Comparison of ENCODE assay signal across 8 mouse cellular contexts in the genomic region with DNA sequence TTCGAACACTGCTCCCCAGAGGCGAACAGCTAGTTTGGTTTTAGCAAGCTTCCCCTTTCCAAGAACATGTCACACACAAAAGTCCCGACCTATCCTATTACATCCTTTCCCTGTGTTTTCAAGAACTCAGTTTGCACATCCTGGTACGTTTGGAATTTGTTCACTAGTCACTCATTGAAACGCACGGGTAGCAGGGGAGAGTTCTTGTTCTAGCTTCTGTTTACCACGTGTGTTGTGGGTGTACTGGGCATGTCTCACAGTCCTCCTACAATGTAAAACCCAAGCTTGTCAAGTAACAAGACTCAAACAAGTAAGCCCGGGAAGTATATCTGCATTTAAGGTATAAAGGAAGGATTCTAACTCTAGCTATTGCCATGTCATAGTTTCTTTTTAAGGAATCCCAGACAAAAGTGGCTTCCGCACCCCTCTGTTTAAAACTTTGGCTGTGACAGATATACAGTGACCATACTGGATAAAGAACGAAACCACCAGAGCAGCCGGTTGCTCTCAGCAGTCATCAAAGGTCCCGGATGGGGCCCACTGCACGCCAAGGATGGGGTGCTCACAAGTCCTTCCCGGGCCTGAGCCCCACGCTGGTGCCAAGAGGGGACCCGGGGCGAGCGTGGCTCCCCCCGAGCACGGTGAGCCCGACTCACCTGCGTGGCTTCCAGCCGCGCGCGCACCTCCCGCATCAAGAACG. TPM values are rescaled to one million over a fixed set of nuclear protein-coding genes. Genes with fewer than 3 reads are reported as not detected.
DNase-seq lines count a peak whose midpoint lies in the region; ATAC-seq lines count a peak whose summit lies in the region.

No protein-coding gene starts in this region.

- peak overlapping the region; percentile 96 for H3K27ac ChIP-seq in forebrain, embryonic 10.5 days
- peak overlapping the region; percentile 77 for H3K27ac ChIP-seq in hindbrain, embryonic 16.5 days (ENCODE audit: low read depth, low read length)
- H3K27ac ChIP-seq in limb, embryonic 11.5 days (replicated peaks; ENCODE audit: low read depth, low read length), result no peak overlapping the region
- peak overlapping the region; percentile 69 for H3K27ac ChIP-seq in midbrain, embryonic 15.5 days

- peak overlapping the region; percentile 76 for H3K4me2 ChIP-seq in hindbrain, embryonic 16.5 days (ENCODE audit: low read length)
- peak overlapping the region; percentile 49 for H3K4me2 ChIP-seq in limb, embryonic 11.5 days (ENCODE audit: low read depth, severe bottlenecking)
- H3K4me2 ChIP-seq in midbrain, embryonic 15.5 days, result peak overlapping the region; percentile 72

- DNase-seq in right cerebral cortex, adult 18-20 months, result peak; percentile 38
- no peak for DNase-seq in right cerebral cortex, postnatal 4 days
- peak; percentile 65 for DNase-seq in brain, adult 2 months (ENCODE audit: low read depth, low spot score)
- DNase-seq in forebrain, embryonic 10.5 days (ENCODE audit: extremely low spot score, low spot score), result peak; percentile 18
- DNase-seq in limb, embryonic 11.5 days (ENCODE audit: low spot score), result peak; percentile 29
- DNase-seq in gastrocnemius, postnatal 25 days, result no peak

- peak; percentile 89 for ATAC-seq in hindbrain, embryonic 16.5 days
- peak; percentile 85 for ATAC-seq in limb, embryonic 11.5 days (ENCODE audit: insufficient number of reproducible peaks, low FRiP score, low TSS enrichment, low read depth)
- peak; percentile 89 for ATAC-seq in midbrain, embryonic 15.5 days (replicated peaks)

- peaks cover 5% of the 10 kb centered on the region; the same call in 1 of the 2 replicates for H3K9me3 ChIP-seq in forebrain, embryonic 10.5 days
- H3K9me3 ChIP-seq in hindbrain, embryonic 16.5 days (ENCODE audit: control insufficient read depth, low read length), result no peaks in the 10 kb centered on the region
- no peaks in the 10 kb centered on the region for H3K9me3 ChIP-seq in limb, embryonic 11.5 days (ENCODE audit: control insufficient read depth, low read length)
- no peaks in the 10 kb centered on the region for H3K9me3 ChIP-seq in midbrain, embryonic 15.5 days

- peaks cover 31% of the 10 kb centered on the region for H3K36me3 ChIP-seq in forebrain, embryonic 10.5 days (replicated peaks)
- no peaks in the 10 kb centered on the region for H3K36me3 ChIP-seq in hindbrain, embryonic 16.5 days (ENCODE audit: control insufficient read depth, insufficient read depth, low read length)
- no peaks in the 10 kb centered on the region; the same call in 1 of the 2 replicates for H3K36me3 ChIP-seq in limb, embryonic 11.5 days (ENCODE audit: control insufficient read depth, insufficient read depth, low read length)
- H3K36me3 ChIP-seq in midbrain, embryonic 15.5 days (replicated peaks), result no peaks in the 10 kb centered on the region

- H3K4me1 ChIP-seq in forebrain, embryonic 10.5 days, result peaks cover 8% of the 10 kb centered on the region; the same call in 1 of the 2 replicates
- H3K4me1 ChIP-seq in hindbrain, embryonic 16.5 days (ENCODE audit: control insufficient read depth, insufficient read depth, low read depth, low read length), result peaks cover 4% of the 10 kb centered on the region
- no peaks in the 10 kb centered on the region for H3K4me1 ChIP-seq in limb, embryonic 11.5 days (ENCODE audit: control insufficient read depth, insufficient read depth, low read length)
- peaks cover 11% of the 10 kb centered on the region; the same call in 1 of the 2 replicates for H3K4me1 ChIP-seq in midbrain, embryonic 15.5 days

- peak overlapping the region; percentile 81 for H3K4me3 ChIP-seq in forebrain, embryonic 10.5 days
- H3K4me3 ChIP-seq in hindbrain, embryonic 16.5 days (ENCODE audit: low read length), result peak overlapping the region; percentile 97
- H3K4me3 ChIP-seq in limb, embryonic 11.5 days (ENCODE audit: low read depth, low read length), result peak overlapping the region; percentile 62
- peak overlapping the region; percentile 78 for H3K4me3 ChIP-seq in midbrain, embryonic 15.5 days

- WGBS in forebrain, embryonic 10.5 days, result 21% methylated on average over 28 of the region's 28 CpGs
- 16% methylated on average over 25 of the region's 28 CpGs for WGBS in hindbrain, embryonic 16.5 days
- WGBS in limb, embryonic 11.5 days, result 19% methylated on average over 28 of the region's 28 CpGs
- WGBS in midbrain, embryonic 15.5 days, result 15% methylated on average over 28 of the region's 28 CpGs

- peak overlapping the region; percentile 97 for H3K9ac ChIP-seq in hindbrain, embryonic 16.5 days (ENCODE audit: low read depth, low read length)
- peak overlapping the region; percentile 96 for H3K9ac ChIP-seq in limb, embryonic 11.5 days (ENCODE audit: low read length)
- H3K9ac ChIP-seq in midbrain, embryonic 15.5 days, result peak overlapping the region; percentile 93

- H3K27me3 ChIP-seq in forebrain, embryonic 10.5 days (ENCODE audit: poor library complexity, severe bottlenecking), result no peaks in the 10 kb centered on the region
- no peaks in the 10 kb centered on the region for H3K27me3 ChIP-seq in hindbrain, embryonic 16.5 days (replicated peaks; ENCODE audit: control insufficient read depth, insufficient read depth, low read length)
- no peaks in the 10 kb centered on the region for H3K27me3 ChIP-seq in limb, embryonic 11.5 days (ENCODE audit: control insufficient read depth, insufficient read depth, low read length)
- H3K27me3 ChIP-seq in midbrain, embryonic 15.5 days (replicated peaks), result no peaks in the 10 kb centered on the region

RNA-seq across cellular contexts. Expression of a gene that starts 0.5 kb away (rescaled TPM):
- 15.9 and 17.0 TPM in 2 replicates for polyA plus RNA-seq in forebrain, embryonic 10.5 days (2016; fragmentation: Nextera tagmentation; extraction: Ambion mirVana)
- 7.6 and 7.8 TPM in 2 replicates for polyA plus RNA-seq in hindbrain, embryonic 16.5 days (2015; fragmentation: Nextera tagmentation; extraction: Ambion mirVana)
- polyA plus RNA-seq in limb, embryonic 11.5 days (2014; fragmentation: Nextera tagmentation; extraction: Ambion mirVana), result 15.0 and 15.8 TPM in 2 replicates
- polyA plus RNA-seq in midbrain, embryonic 15.5 days (2015; fragmentation: Nextera tagmentation; extraction: Ambion mirVana), result 7.3 and 7.5 TPM in 2 replicates
- 1 to 10 TPM; 2.9 to 3.4 TPM for total RNA-seq in gastrocnemius, postnatal 25 days (2021)

Comparison
In these comparisons a context has a peak if more than half of its experiments do, and no peak if none do; other contexts are left out.
1. DNase-seq: peak in right cerebral cortex, adult 18-20 months (single experiment), brain, adult 2 months (single experiment), forebrain, embryonic 10.5 days (single experiment) and limb, embryonic 11.5 days (single experiment); none in right cerebral cortex, postnatal 4 days (single experiment) and gastrocnemius, postnatal 25 days (single experiment).
2. Peak in every context shown above with its lines, with median percentiles within 50 percentile points of each other: H3K4me3 ChIP-seq, ATAC-seq, H3K4me2 ChIP-seq and H3K9ac ChIP-seq.